Mouse (Mus musculus) C2C12 (cell line): ENCODE measurements around the gene Oaz2. TPM values are rescaled to one million over a fixed set of nuclear protein-coding genes. Genes with fewer than 3 reads are reported as not detected.
"Not testable (repeated sequence)": the region's sequence is repeated elsewhere in the genome, so short reads cannot be mapped to it uniquely, and the experiment has no call there.

Experiments used
- H3K27me3 ChIP-seq: one replicate; pipeline ENCODE4 v1.6.1; 2011; ENCODE audit not compliant: control insufficient read depth, insufficient read depth, insufficient read length
- H3K36me3 ChIP-seq: one replicate; pipeline ENCODE4 v1.6.1; 2011; ENCODE audit not compliant: control insufficient read depth, insufficient read depth
- H3K4me3 ChIP-seq: one replicate; pipeline ENCODE4 v1.5.1; 2011; ENCODE audit warnings: mild to moderate bottlenecking, control low read depth; ENCODE audit not compliant: poor library complexity, insufficient read depth, severe bottlenecking
- H3K79me2 ChIP-seq: one replicate; pipeline ENCODE4 v1.6.1; 2011; ENCODE audit not compliant: control insufficient read depth, insufficient read depth
- H3K79me3 ChIP-seq: one replicate; pipeline ENCODE4 v1.6.1; 2011; ENCODE audit warnings: low read depth, control low read depth
- H3ac ChIP-seq: one replicate; pipeline ENCODE3; 2011; ENCODE audit warnings: low read depth; ENCODE audit not compliant: control insufficient read depth, insufficient read length
- CEBPB ChIP-seq: IDR thresholded peaks from one replicate; pipeline ENCODE4 v1.6.1; 2011; ENCODE audit warnings: low read depth, mild to moderate bottlenecking, control low read depth, moderate library complexity
- CTCF ChIP-seq: IDR thresholded peaks from one replicate; pipeline ENCODE4 v1.5.1; 2011; ENCODE audit not compliant: control insufficient read depth, insufficient read depth, insufficient read length
- FOSL1 ChIP-seq: IDR thresholded peaks from one replicate; pipeline ENCODE4 v1.8.0; 2011; ENCODE audit warnings: mild to moderate bottlenecking, low read length; ENCODE audit not compliant: poor library complexity, insufficient read depth, severe bottlenecking
- MAX ChIP-seq: IDR thresholded peaks from one replicate; pipeline ENCODE4 v1.6.1; 2011; ENCODE audit warnings: mild to moderate bottlenecking, control low read depth
- MYOD1 ChIP-seq: IDR thresholded peaks from one replicate; pipeline ENCODE4 v1.6.1; 2011; ENCODE audit warnings: low read depth; ENCODE audit not compliant: control insufficient read depth, insufficient read length
- MYOG ChIP-seq: IDR thresholded peaks from one replicate; pipeline ENCODE4 v1.6.1; 2011; ENCODE audit not compliant: control insufficient read depth, insufficient read length; ENCODE audit errors: extremely low read depth
- USF1 ChIP-seq: IDR thresholded peaks from one replicate; pipeline ENCODE4 v1.6.1; 2011; ENCODE audit warnings: low read depth, mild to moderate bottlenecking, control low read depth, moderate library complexity
- polyA plus RNA-seq: library from polyadenylated mRNA; unstranded; fragments of >200 nt; fragmentation: generic; extraction: Trizol; gene quantifications from one replicate; pipeline ENCODE4 v1.2.1, GENCODE M21; 2012; ENCODE audit warnings: missing spikeins

Oaz2 gene
- polyA plus RNA-seq, 1 experiment, result 75.7 TPM

GRCm38 (mm10) chr9:65645984-65646383 lies 21.8 kb upstream of the Oaz2 start:
- peaks cover 67% of the 10 kb centered on the region for H3K79me3 ChIP-seq
- no peaks in the 10 kb centered on the region for H3K27me3 ChIP-seq
- H3K79me2 ChIP-seq, result peaks cover 95% of the 10 kb centered on the region
- no peak for TF ChIP-seq USF1
- TF ChIP-seq MAX, result no peak
- no peak for TF ChIP-seq MYOG
- TF ChIP-seq CTCF, result no peak
- TF ChIP-seq CEBPB, result no peak
- no peak for TF ChIP-seq FOSL1
- TF ChIP-seq MYOD1, result no peak
- H3ac ChIP-seq, result no peak overlapping the region
- peaks cover 8% of the 10 kb centered on the region for H3K36me3 ChIP-seq
- no peak overlapping the region for H3K4me3 ChIP-seq

DNA sequence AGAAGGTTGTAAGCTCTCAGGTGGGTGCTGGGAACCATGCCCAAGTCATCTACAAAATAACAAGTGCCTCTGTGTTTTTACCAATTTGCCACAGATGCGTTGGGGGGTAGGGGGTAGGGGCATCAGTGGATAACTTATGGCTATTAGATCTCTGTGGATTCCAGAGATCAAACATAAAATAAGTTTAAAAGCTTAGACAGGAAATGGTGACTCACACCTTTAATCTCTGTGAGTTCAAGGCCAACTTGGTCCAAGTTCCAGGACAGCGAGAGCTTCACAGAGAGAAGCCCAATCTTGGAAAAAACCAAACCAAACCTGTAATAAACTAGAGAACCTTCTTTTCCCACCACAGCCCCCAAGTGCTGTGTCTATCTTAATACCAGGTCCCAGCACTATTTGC lies 21.0 kb upstream of the Oaz2 start:
- Histone ChIP-seq H3K27me3 (no peaks in the 10 kb centered on the region), H3K79me3 (peaks cover 63% of the 10 kb centered on the region), H3ac (no peak overlapping the region), H3K36me3 (peaks cover 8% of the 10 kb centered on the region), H3K4me3 (no peak overlapping the region), H3K79me2 (peaks cover 87% of the 10 kb centered on the region)
- TF ChIP-seq CTCF (no peak), FOSL1 (no peak), CEBPB (no peak), MYOD1 (no peak), USF1 (no peak), MYOG (no peak), MAX (no peak)

GRCm38 (mm10) chr9:65648730-65649129 lies 19.1 kb upstream of the Oaz2 start:
- TF ChIP-seq MAX, result no peak
- no peak for TF ChIP-seq CEBPB
- no peak for TF ChIP-seq MYOG
- no peak for TF ChIP-seq FOSL1
- no peak for TF ChIP-seq USF1
- TF ChIP-seq MYOD1, result no peak
- no peak for TF ChIP-seq CTCF
- Histone ChIP-seq H3K79me3 (peaks cover 48% of the 10 kb centered on the region), H3K27me3 (no peaks in the 10 kb centered on the region), H3K79me2 (peaks cover 77% of the 10 kb centered on the region), H3K36me3 (peaks cover 3% of the 10 kb centered on the region), H3ac (no peak overlapping the region), H3K4me3 (no peak overlapping the region)

- Histone ChIP-seq H3K4me3 (no peak overlapping the region), H3K36me3 (no peaks in the 10 kb centered on the region), H3K79me2 (peaks cover 70% of the 10 kb centered on the region), H3ac (no peak overlapping the region), H3K27me3 (no peaks in the 10 kb centered on the region), H3K79me3 (peaks cover 38% of the 10 kb centered on the region)
- TF ChIP-seq MAX (no peak), FOSL1 (no peak), CEBPB (no peak), MYOG (no peak), USF1 (no peak), CTCF (no peak), MYOD1 (no peak)
Observed at GRCm38 (mm10) chr9:65649997-65650396, 17.8 kb upstream of the Oaz2 start.

- H3ac ChIP-seq, H3K36me3 ChIP-seq, H3K27me3 ChIP-seq, H3K4me3 ChIP-seq: not testable (repeated sequence)
- H3K79me2 ChIP-seq, result peaks cover 59% of the 10 kb centered on the region
- peaks cover 21% of the 10 kb centered on the region for H3K79me3 ChIP-seq
Observed at GRCm38 (mm10) chr9:65651957-65652356, 15.8 kb upstream of the Oaz2 start.

DNA sequence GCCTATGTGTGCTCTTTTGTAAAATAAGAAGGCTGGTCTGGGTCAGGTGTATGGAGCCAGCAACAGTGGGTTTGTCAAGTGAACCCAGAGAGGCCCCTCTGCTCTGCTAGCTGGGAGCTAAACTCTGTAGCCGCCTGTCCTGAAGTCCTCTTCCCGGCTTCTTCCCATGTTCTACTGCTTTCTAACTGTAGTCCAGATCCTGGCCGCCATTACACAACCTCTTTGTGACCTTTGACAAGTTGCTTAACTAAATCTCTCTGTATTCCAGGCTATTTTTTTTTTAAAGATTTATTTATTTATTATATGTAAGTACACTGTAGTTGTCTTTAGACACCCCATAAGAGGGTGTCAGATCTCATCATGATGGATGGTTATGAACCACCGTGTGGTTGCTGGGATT lies 14.1 kb upstream of the Oaz2 start:
- TF ChIP-seq MAX (no peak), MYOG (no peak), FOSL1 (no peak), MYOD1 (no peak), CEBPB (no peak), USF1 (no peak), CTCF (no peak)
- H3K36me3 ChIP-seq, result no peaks in the 10 kb centered on the region
- no peak overlapping the region for H3ac ChIP-seq
- no peak overlapping the region for H3K4me3 ChIP-seq
- H3K79me2 ChIP-seq, result peaks cover 41% of the 10 kb centered on the region
- no peaks in the 10 kb centered on the region for H3K27me3 ChIP-seq
- peaks cover 9% of the 10 kb centered on the region for H3K79me3 ChIP-seq
